Mouse (Mus musculus): ENCODE measurements around the gene Coro7.

DNA sequence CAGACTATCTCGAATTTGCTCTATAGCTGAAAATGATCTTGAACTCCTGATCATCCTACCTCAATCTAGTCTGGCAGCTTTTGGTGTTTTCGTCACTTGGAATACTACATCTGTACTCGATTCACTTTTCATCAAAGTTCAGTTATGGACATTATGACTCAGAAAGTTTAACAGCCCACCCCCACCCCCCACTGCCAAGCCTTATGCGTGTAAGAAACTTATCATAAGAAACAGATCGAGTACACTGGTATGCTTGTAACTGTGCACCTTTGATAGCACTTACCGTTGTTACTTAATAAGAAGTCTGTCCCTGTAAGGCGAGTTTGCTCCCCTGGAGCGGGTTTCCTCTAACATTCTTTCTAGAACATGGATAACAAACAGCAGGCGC lies 3.6 kb upstream of the Coro7 start:
- TF ChIP-seq CTCF (IDR thresholded peaks at IDR 0.05) = no peak
- TF ChIP-seq EP300 (IDR thresholded peaks at IDR 0.05) = no peak
